Mouse (Mus musculus) thymus, adult 2 months (tissue): ENCODE results near the gene Rsc1a1.

Experiments used
- CTCF ChIP-seq: fragments of 200-500 bp; IDR thresholded peaks from 2 replicates; pipeline ENCODE4 v1.5.1; 2012; ENCODE audit warnings: mild to moderate bottlenecking, control low read depth, low read length, moderate library complexity, borderline replicate concordance; ENCODE audit not compliant: control insufficient read depth, poor library complexity, insufficient read depth; ENCODE audit errors: extremely low read depth
- POLR2A ChIP-seq: fragments of 200-500 bp; IDR thresholded peaks from 2 replicates; pipeline ENCODE4 v1.6.1; 2012; ENCODE audit warnings: mild to moderate bottlenecking, low read length, control low read depth, moderate library complexity; ENCODE audit not compliant: control insufficient read depth, poor library complexity, insufficient read depth; ENCODE audit errors: extremely low read depth

- TF ChIP-seq CTCF: no peak
- no peak for TF ChIP-seq POLR2A
These were observed 36.2 kb downstream of the Rsc1a1 start for GRCm38 (mm10) chr4:141649244-141649643.
